Mouse (Mus musculus) kidney, adult 2 months (tissue): ENCODE measurements around the gene Acot8.

Source experiments
- CTCF ChIP-seq: fragments of 200-500 bp; conservative IDR thresholded peaks from 2 replicates; pipeline ENCODE4 v1.5.1; 2011; ENCODE audit warnings: low read depth, mild to moderate bottlenecking, control low read depth, low read length, moderate library complexity, mixed read lengths; ENCODE audit not compliant: insufficient read depth, insufficient read length
- POLR2A ChIP-seq: fragments of 200-500 bp; IDR thresholded peaks from one replicate; pipeline ENCODE4 v1.6.1; 2011; ENCODE audit warnings: low read depth, low read length, control low read depth

DNA sequence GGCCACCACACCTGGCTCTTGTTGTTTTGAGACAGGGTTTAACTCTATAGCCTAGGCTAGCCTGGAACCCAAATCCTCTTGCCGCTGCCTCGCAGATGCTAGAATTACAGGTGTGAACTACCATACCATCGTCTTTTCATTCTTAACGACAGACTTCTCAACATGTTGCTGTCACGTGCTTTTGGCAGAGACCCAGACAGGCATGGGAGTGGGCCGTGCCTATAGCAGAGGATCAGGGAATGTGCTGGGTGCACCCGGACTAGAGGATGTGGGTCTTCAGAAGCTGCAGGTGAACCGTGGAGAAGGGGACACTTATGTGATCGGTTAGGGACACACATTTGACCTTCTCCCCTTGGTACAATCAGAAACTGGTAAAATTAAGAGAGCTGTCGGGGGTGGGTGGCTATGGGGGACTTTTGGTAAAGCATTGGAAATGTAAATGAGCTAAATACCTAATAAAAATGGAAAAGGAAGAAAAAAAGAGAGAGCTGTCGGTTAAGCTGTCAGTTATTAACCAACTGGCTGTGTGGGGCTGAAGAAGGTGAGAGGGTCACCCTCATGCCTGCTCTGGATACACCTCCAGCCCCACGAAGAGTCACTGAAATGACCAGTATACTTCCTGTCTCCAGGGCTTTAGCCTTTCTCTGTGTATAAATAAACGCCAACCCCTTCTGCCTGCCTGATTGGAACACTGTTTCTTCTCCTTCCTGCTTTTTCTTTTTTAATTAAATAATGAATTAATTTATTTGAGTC lies 4.3 kb downstream of the Acot8 start:
- TF ChIP-seq POLR2A (no peak), CTCF (no peak)
